Mouse (Mus musculus) neural tube, embryonic 12.5 days (tissue): ENCODE measurements at regions not wholly inside any gene's neighbourhood (a gene's known extent, or its start where the extent isn't known, plus 50 kb on each side); places are given as distances from the start of the nearest gene placed in this dataset.
A peak's percentile ranks its signal among the peaks of the same experiment; 100 is the strongest.

Source experiments
- ATAC-seq: fragments of 200-750 bp; cut with Nextera tagmentation; 2 replicates; pipeline ENCODE4 v1.8.0; 2017; ENCODE audit warnings: low read depth, mild to moderate bottlenecking, moderate TSS enrichment, moderate library complexity; ENCODE audit not compliant: low FRiP score
- H3K27ac ChIP-seq: fragments of 300-500 bp; sonication (generic); 2 replicates; pipeline ENCODE4 v1.5.1; 2016
- H3K27me3 ChIP-seq: fragments of 300-500 bp; sonication (generic); replicated peaks from 2 replicates; pipeline ENCODE4 v1.6.1; 2016; ENCODE audit warnings: mild to moderate bottlenecking
- H3K36me3 ChIP-seq: fragments of 300-500 bp; sonication (generic); 2 replicates; pipeline ENCODE4 v1.6.1; 2016; ENCODE audit warnings: mild to moderate bottlenecking
- H3K4me1 ChIP-seq: fragments of 300-500 bp; sonication (generic); 2 replicates; pipeline ENCODE4 v1.6.1; 2016
- H3K4me2 ChIP-seq: fragments of 300-500 bp; sonication (generic); replicated peaks from 2 replicates; pipeline ENCODE4 v1.6.1; 2016; ENCODE audit warnings: mild to moderate bottlenecking
- H3K4me3 ChIP-seq: fragments of 300-500 bp; sonication (generic); 2 replicates; pipeline ENCODE4 v1.5.1; 2016
- H3K9ac ChIP-seq: fragments of 300-500 bp; sonication (generic); 2 replicates; pipeline ENCODE4 v1.6.1; 2016; ENCODE audit warnings: mild to moderate bottlenecking
- H3K9me3 ChIP-seq: fragments of 300-500 bp; sonication (generic); 2 replicates; pipeline ENCODE4 v1.6.1; 2016; ENCODE audit warnings: mild to moderate bottlenecking
- WGBS: fragments of 180-500 bp; shearing (Covaris S2); methylation state at CpG from one replicate; pipeline ENCODE4 v1.1.7; 2016; 5-methylcytosine and 5-hydroxymethylcytosine counted together

GRCm38 (mm10) chr17:84051212-84051611, 136.5 kb downstream of the Zfp36l2 start:
- Histone ChIP-seq H3K4me1 (peaks cover 5% of the 10 kb centered on the region; the same call in 1 of the 2 replicates), H3K27me3 (no peaks in the 10 kb centered on the region), H3K36me3 (no peaks in the 10 kb centered on the region), H3K4me3 (no peak overlapping the region), H3K9ac (no peak overlapping the region), H3K9me3 (no peaks in the 10 kb centered on the region), H3K27ac (no peak overlapping the region), H3K4me2 (no peak overlapping the region)
- WGBS = 79% methylated on average over 9 of the region's 9 CpGs
- no peak for ATAC-seq

GRCm38 (mm10) chr17:84048533-84048932, 139.2 kb downstream of the Zfp36l2 start:
- Histone ChIP-seq H3K27me3 (no peaks in the 10 kb centered on the region), H3K4me2 (no peak overlapping the region), H3K9me3 (no peaks in the 10 kb centered on the region), H3K27ac (no peak overlapping the region), H3K4me1 (peaks cover 12% of the 10 kb centered on the region), H3K9ac (no peak overlapping the region), H3K36me3 (no peaks in the 10 kb centered on the region), H3K4me3 (no peak overlapping the region)
- WGBS = 59% methylated on average over 6 of the region's 6 CpGs
- no peak for ATAC-seq

GRCm38 (mm10) chr17:84047520-84047919, 140.2 kb downstream of the Zfp36l2 start:
- no peak overlapping the region for H3K4me3 ChIP-seq
- no peak for ATAC-seq
- no peaks in the 10 kb centered on the region for H3K27me3 ChIP-seq
- H3K9ac ChIP-seq = no peak overlapping the region
- H3K27ac ChIP-seq = no peak overlapping the region
- 89% methylated on average over 1 of the region's 1 CpGs for WGBS
- H3K4me1 ChIP-seq = peaks cover 12% of the 10 kb centered on the region
- no peak overlapping the region for H3K4me2 ChIP-seq
- H3K9me3 ChIP-seq = no peaks in the 10 kb centered on the region
- H3K36me3 ChIP-seq = no peaks in the 10 kb centered on the region

GRCm38 (mm10) chr17:84045812-84046211, 141.9 kb downstream of the Zfp36l2 start:
- no peak overlapping the region for H3K4me2 ChIP-seq

GRCm38 (mm10) chr17:84044472-84044936, 143.2 kb downstream of the Zfp36l2 start:
- no peak overlapping the region for H3K9ac ChIP-seq
- no peaks in the 10 kb centered on the region for H3K36me3 ChIP-seq
- WGBS = 49% methylated on average over 5 of the region's 5 CpGs
- no peak overlapping the region for H3K4me3 ChIP-seq
- no peak overlapping the region for H3K4me2 ChIP-seq
- no peaks in the 10 kb centered on the region for H3K9me3 ChIP-seq
- H3K27me3 ChIP-seq = no peaks in the 10 kb centered on the region
- peaks cover 12% of the 10 kb centered on the region for H3K4me1 ChIP-seq
- no peak overlapping the region for H3K27ac ChIP-seq
- ATAC-seq = peak; percentile 41; the same call in 1 of the 2 replicates

More at GRCm38 (mm10) chr17:84045812-84046211, 141.9 kb downstream of the Zfp36l2 start:
- H3K36me3 ChIP-seq = no peaks in the 10 kb centered on the region
- peaks cover 12% of the 10 kb centered on the region for H3K4me1 ChIP-seq
- no peak overlapping the region for H3K9ac ChIP-seq
- no peak overlapping the region for H3K4me3 ChIP-seq
- WGBS = 86% methylated on average over 1 of the region's 1 CpGs
- H3K27ac ChIP-seq = no peak overlapping the region
- H3K27me3 ChIP-seq = no peaks in the 10 kb centered on the region
- no peaks in the 10 kb centered on the region for H3K9me3 ChIP-seq
- no peak for ATAC-seq

- no peak overlapping the region for H3K9ac ChIP-seq
- no peak overlapping the region for H3K4me3 ChIP-seq
Observed at GRCm38 (mm10) chr17:84043102-84043501, 144.6 kb downstream of the Zfp36l2 start.

GRCm38 (mm10) chr17:84039444-84039843, 148.3 kb downstream of the Zfp36l2 start:
- H3K27ac ChIP-seq = no peak overlapping the region
- no peaks in the 10 kb centered on the region for H3K36me3 ChIP-seq
- H3K4me2 ChIP-seq = no peak overlapping the region
- H3K9ac ChIP-seq = no peak overlapping the region
- 80% methylated on average over 10 of the region's 10 CpGs for WGBS
- ATAC-seq = no peak
- H3K4me3 ChIP-seq = no peak overlapping the region
- H3K27me3 ChIP-seq = no peaks in the 10 kb centered on the region
- peaks cover 8% of the 10 kb centered on the region for H3K4me1 ChIP-seq
- H3K9me3 ChIP-seq = no peaks in the 10 kb centered on the region

More at GRCm38 (mm10) chr17:84043102-84043501, 144.6 kb downstream of the Zfp36l2 start:
- Histone ChIP-seq H3K9me3 (no peaks in the 10 kb centered on the region), H3K27ac (no peak overlapping the region), H3K36me3 (no peaks in the 10 kb centered on the region), H3K4me2 (no peak overlapping the region), H3K4me1 (peaks cover 8% of the 10 kb centered on the region), H3K27me3 (no peaks in the 10 kb centered on the region)
- WGBS = 84% methylated on average over 2 of the region's 2 CpGs
- ATAC-seq = no peak

- no peak for ATAC-seq
- Histone ChIP-seq H3K9me3 (no peaks in the 10 kb centered on the region), H3K4me3 (no peak overlapping the region), H3K27ac (no peak overlapping the region), H3K4me1 (0 out of 2 replicates have a peak, but pooled peaks cover 5% of the 10 kb centered on the region), H3K9ac (no peak overlapping the region), H3K27me3 (no peaks in the 10 kb centered on the region), H3K4me2 (no peak overlapping the region), H3K36me3 (no peaks in the 10 kb centered on the region)
- 72% methylated on average over 11 of the region's 11 CpGs for WGBS
Observed at GRCm38 (mm10) chr17:84037580-84038304, 150.0 kb downstream of the Zfp36l2 start.

GRCm38 (mm10) chr17:84036056-84036455, 151.7 kb downstream of the Zfp36l2 start:
- Histone ChIP-seq H3K27me3 (no peaks in the 10 kb centered on the region), H3K4me2 (no peak overlapping the region), H3K4me3 (no peak overlapping the region), H3K27ac (no peak overlapping the region), H3K36me3 (no peaks in the 10 kb centered on the region), H3K4me1 (0 out of 2 replicates have a peak, but pooled peaks cover 5% of the 10 kb centered on the region), H3K9ac (no peak overlapping the region), H3K9me3 (no peaks in the 10 kb centered on the region)
- ATAC-seq = no peak
- WGBS = 87% methylated on average over 6 of the region's 6 CpGs

- Histone ChIP-seq H3K36me3 (no peaks in the 10 kb centered on the region), H3K4me1 (0 out of 2 replicates have a peak, but pooled peaks cover 5% of the 10 kb centered on the region), H3K4me3 (no peak overlapping the region), H3K9me3 (no peaks in the 10 kb centered on the region; the same call in 1 of the 2 replicates), H3K27me3 (no peaks in the 10 kb centered on the region), H3K9ac (no peak overlapping the region), H3K4me2 (no peak overlapping the region), H3K27ac (no peak overlapping the region)
- 93% methylated on average over 1 of the region's 1 CpGs for WGBS
- ATAC-seq = no peak
Observed at GRCm38 (mm10) chr17:84034801-84035200, 152.9 kb downstream of the Zfp36l2 start.

- no peak overlapping the region for H3K4me2 ChIP-seq
- no peak overlapping the region for H3K27ac ChIP-seq
- no peak overlapping the region for H3K4me3 ChIP-seq
- ATAC-seq = no peak
- H3K9ac ChIP-seq = no peak overlapping the region
- H3K36me3 ChIP-seq = no peaks in the 10 kb centered on the region
- H3K27me3 ChIP-seq = no peaks in the 10 kb centered on the region
- H3K4me1 ChIP-seq = peaks cover 7% of the 10 kb centered on the region; the same call in 1 of the 2 replicates
- 89% methylated on average over 8 of the region's 8 CpGs for WGBS
- no peaks in the 10 kb centered on the region; the same call in 1 of the 2 replicates for H3K9me3 ChIP-seq
Observed at GRCm38 (mm10) chr17:84032441-84032840, 155.3 kb downstream of the Zfp36l2 start.

GRCm38 (mm10) chr17:84031833-84032232, 155.9 kb downstream of the Zfp36l2 start:
- Histone ChIP-seq H3K36me3 (no peaks in the 10 kb centered on the region), H3K9me3 (no peaks in the 10 kb centered on the region; the same call in 1 of the 2 replicates), H3K27me3 (no peaks in the 10 kb centered on the region), H3K9ac (no peak overlapping the region), H3K27ac (no peak overlapping the region), H3K4me1 (peaks cover 7% of the 10 kb centered on the region; the same call in 1 of the 2 replicates), H3K4me2 (no peak overlapping the region), H3K4me3 (no peak overlapping the region)
- ATAC-seq = no peak
- WGBS = 73% methylated on average over 4 of the region's 4 CpGs
